Mouse (Mus musculus) heart, embryonic 14.5 days (tissue): Measurements from ENCODE around the gene Lrrc8d. TPM values are rescaled to one million over a fixed set of nuclear protein-coding genes. Genes with fewer than 3 reads are reported as not detected.

ENCODE experiments used
- ATAC-seq: fragments of 200-750 bp; cut with Nextera tagmentation; 2 replicates; pipeline ENCODE4 v1.8.0; 2017; ENCODE audit warnings: low read depth, moderate TSS enrichment; ENCODE audit not compliant: insufficient number of reproducible peaks, insufficient read depth, low FRiP score
- H3K27ac ChIP-seq, 2 experiments: fragments of 200-500 bp in 1 of 2; fragments of 300-500 bp in 1 of 2; sonication (generic) in 1 of 2; replicated peaks in 1 of 2; 2 replicates each; pipeline ENCODE4 v1.5.1; 2012 to 2014; ENCODE audit warnings: low read depth in 2 of 2, low read length in 2 of 2, control low read depth in 1 of 2, mild to moderate bottlenecking in 1 of 2, mixed read lengths in 1 of 2; ENCODE audit not compliant: control insufficient read depth in 1 of 2, insufficient read depth in 1 of 2
- H3K27me3 ChIP-seq: fragments of 300-500 bp; sonication (generic); 2 replicates; pipeline ENCODE4 v1.6.1; 2014; ENCODE audit warnings: mild to moderate bottlenecking, low read length, control low read depth; ENCODE audit not compliant: control insufficient read depth, insufficient read depth
- H3K36me3 ChIP-seq: fragments of 300-500 bp; sonication (generic); 2 replicates; pipeline ENCODE4 v1.6.1; 2014; ENCODE audit warnings: mild to moderate bottlenecking, control low read depth, low read length, mixed read lengths; ENCODE audit not compliant: control insufficient read depth, insufficient read depth
- H3K4me1 ChIP-seq, 2 experiments: fragments of 200-500 bp in 1 of 2; fragments of 300-500 bp in 1 of 2; sonication (generic) in 1 of 2; 2 replicates each; pipeline ENCODE4 v1.6.1; 2012 to 2014; ENCODE audit warnings: low read length in 2 of 2, control low read depth in 1 of 2, mixed read lengths in 1 of 2; ENCODE audit not compliant: control insufficient read depth in 2 of 2, insufficient read depth in 2 of 2
- H3K4me2 ChIP-seq: fragments of 300-500 bp; sonication (generic); 2 replicates; pipeline ENCODE4 v1.6.1; 2014; ENCODE audit warnings: mild to moderate bottlenecking, low read length
- H3K4me3 ChIP-seq, 2 experiments: fragments of 200-500 bp in 1 of 2; fragments of 300-500 bp in 1 of 2; sonication (generic) in 1 of 2; 2 replicates each; pipeline ENCODE4 v1.5.1; 2012 to 2014; ENCODE audit warnings: low read length in 2 of 2, mild to moderate bottlenecking in 2 of 2, control low read depth in 1 of 2, low read depth in 1 of 2, moderate library complexity in 1 of 2; ENCODE audit not compliant: control insufficient read depth in 1 of 2, insufficient read depth in 1 of 2
- H3K9ac ChIP-seq: fragments of 300-500 bp; sonication (generic); 2 replicates; pipeline ENCODE4 v1.6.1; 2014; ENCODE audit warnings: mild to moderate bottlenecking, low read length
- H3K9me3 ChIP-seq: fragments of 300-500 bp; sonication (generic); 2 replicates; pipeline ENCODE4 v1.6.1; 2016; ENCODE audit warnings: low read length, control low read depth; ENCODE audit not compliant: control insufficient read depth
- WGBS: fragments of 180-500 bp; shearing (Covaris S2); extraction: QIAGEN DNeasy Blood & Tissue Kit; methylation state at CpG from one replicate; pipeline ENCODE4 v1.1.7; 2014; 5-methylcytosine and 5-hydroxymethylcytosine counted together
- polyA plus RNA-seq: library from polyadenylated mRNA; unstranded; fragments of >200 nt; fragmentation: Nextera tagmentation; extraction: Ambion mirVana; gene quantifications from 2 replicates; pipeline ENCODE4 v1.2.1, GENCODE M21; 2014

The Lrrc8d gene
- polyA plus RNA-seq, 1 experiment from 2014 or later = 10.2 TPM

DNA sequence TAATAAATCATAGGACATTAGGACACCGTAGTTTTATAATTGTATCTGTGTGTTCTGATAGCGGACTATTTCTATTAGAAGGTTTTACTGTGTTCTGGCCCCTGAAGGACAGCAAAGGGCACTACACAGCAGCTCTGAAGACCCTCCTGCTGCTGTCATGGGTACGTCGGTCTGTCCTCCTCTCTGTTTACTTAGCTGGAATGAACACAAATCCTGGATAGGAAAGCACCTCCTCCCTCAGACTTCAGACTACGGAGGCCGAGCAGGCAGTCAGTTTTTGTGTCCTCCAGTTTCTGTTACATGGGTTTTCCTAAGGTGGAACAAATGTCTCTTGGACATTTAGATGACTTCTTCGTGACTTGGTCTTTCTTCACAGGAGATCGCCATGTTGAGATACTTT is 78.4 kb downstream of the Lrrc8d start:
- no peak for ATAC-seq
- no peak overlapping the region for H3K9ac ChIP-seq

GRCm38 (mm10) chr5:105778723-105779122 is 79.0 kb downstream of the Lrrc8d start:
- Histone ChIP-seq H3K4me1 (no peaks in the 10 kb centered on the region), H3K36me3 (no peaks in the 10 kb centered on the region), H3K4me3 (no peak overlapping the region), H3K9ac (no peak overlapping the region), H3K9me3 (no peaks in the 10 kb centered on the region), H3K27ac (no peak overlapping the region), H3K4me2 (no peak overlapping the region), H3K27me3 (no peaks in the 10 kb centered on the region)
- no peak for ATAC-seq
- WGBS = 76% methylated on average over 3 of the region's 3 CpGs

More for the DNA sequence above, 78.4 kb downstream of the Lrrc8d start:
- Histone ChIP-seq H3K9me3 (no peaks in the 10 kb centered on the region), H3K4me2 (no peak overlapping the region), H3K27me3 (no peaks in the 10 kb centered on the region), H3K36me3 (no peaks in the 10 kb centered on the region), H3K4me3 (no peak overlapping the region), H3K4me1 (no peaks in the 10 kb centered on the region), H3K27ac (no peak overlapping the region)
- 80% methylated on average over 8 of the region's 8 CpGs for WGBS

- H3K9me3 ChIP-seq = no peaks in the 10 kb centered on the region
- no peak overlapping the region for H3K9ac ChIP-seq
- ATAC-seq = no peak
- H3K36me3 ChIP-seq = no peaks in the 10 kb centered on the region
- 76% methylated on average over 5 of the region's 5 CpGs for WGBS
- no peaks in the 10 kb centered on the region for H3K4me1 ChIP-seq
- no peak overlapping the region for H3K27ac ChIP-seq
- H3K4me2 ChIP-seq = no peak overlapping the region
- H3K4me3 ChIP-seq = no peak overlapping the region
- H3K27me3 ChIP-seq = no peaks in the 10 kb centered on the region
These were observed 79.6 kb downstream of the Lrrc8d start for GRCm38 (mm10) chr5:105779331-105779730.

DNA sequence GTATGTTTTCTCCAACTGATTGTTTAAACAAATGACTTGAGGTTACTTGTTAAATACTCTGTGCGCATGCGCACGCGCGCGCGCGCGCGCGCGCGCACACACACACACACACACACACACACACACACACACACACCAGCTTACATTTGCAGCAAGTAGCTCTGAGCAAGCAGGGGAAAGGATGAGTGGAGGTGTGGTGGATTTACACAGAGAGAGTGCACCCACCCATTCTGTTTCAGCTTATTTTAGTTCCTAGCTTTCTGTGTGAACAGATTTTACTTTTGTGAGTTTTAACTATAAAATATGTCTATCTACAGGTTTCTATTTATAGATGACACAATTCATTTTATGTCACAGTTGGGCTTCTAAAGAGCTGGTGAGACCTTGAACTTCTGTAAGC is 84.1 kb downstream of the Lrrc8d start:
- Histone ChIP-seq H3K27ac (no peak overlapping the region), H3K4me1 (no peaks in the 10 kb centered on the region; a peak in 1 of 4 replicates), H3K4me3 (no peak overlapping the region), H3K9me3 (no peaks in the 10 kb centered on the region), H3K27me3 (peaks cover 4% of the 10 kb centered on the region; the same call in 1 of the 2 replicates), H3K9ac (no peak overlapping the region), H3K4me2 (no peak overlapping the region), H3K36me3 (no peaks in the 10 kb centered on the region)
- 98% methylated on average over 13 of the region's 13 CpGs for WGBS
- ATAC-seq = no peak

- Histone ChIP-seq H3K36me3 (no peaks in the 10 kb centered on the region), H3K4me1 (peaks cover 3 to 6% of the 10 kb centered on the region in 2 experiments), H3K4me3 (no peak overlapping the region), H3K9me3 (no peaks in the 10 kb centered on the region), H3K9ac (no peak overlapping the region), H3K27ac (no peak overlapping the region), H3K4me2 (no peak overlapping the region), H3K27me3 (peaks cover 4% of the 10 kb centered on the region; the same call in 1 of the 2 replicates)
- no peak for ATAC-seq
- 81% methylated on average over 10 of the region's 10 CpGs for WGBS
These were observed 85.0 kb downstream of the Lrrc8d start for GRCm38 (mm10) chr5:105784724-105785123.

GRCm38 (mm10) chr5:105787577-105787976 is 87.8 kb downstream of the Lrrc8d start:
- H3K4me2 ChIP-seq = no peak overlapping the region
- H3K9ac ChIP-seq = no peak overlapping the region
- peaks cover 4% of the 10 kb centered on the region; the same call in 1 of the 2 replicates for H3K27me3 ChIP-seq
- no peak overlapping the region for H3K4me3 ChIP-seq
- peaks cover 13 to 27% of the 10 kb centered on the region in 2 experiments for H3K4me1 ChIP-seq
- WGBS = 67% methylated on average over 10 of the region's 10 CpGs
- no peak overlapping the region for H3K27ac ChIP-seq
- H3K36me3 ChIP-seq = no peaks in the 10 kb centered on the region
- no peaks in the 10 kb centered on the region for H3K9me3 ChIP-seq
- no peak for ATAC-seq

GRCm38 (mm10) chr5:105789801-105790200 is 90.0 kb downstream of the Lrrc8d start:
- Histone ChIP-seq H3K27ac (no peak overlapping the region), H3K9ac (no peak overlapping the region), H3K4me3 (no peak overlapping the region), H3K27me3 (peaks cover 7% of the 10 kb centered on the region), H3K36me3 (no peaks in the 10 kb centered on the region), H3K4me2 (no peak overlapping the region), H3K9me3 (no peaks in the 10 kb centered on the region), H3K4me1 (peaks cover 20 to 35% of the 10 kb centered on the region in 2 experiments)
- no peak for ATAC-seq
- 45% methylated on average over 5 of the region's 5 CpGs for WGBS

GRCm38 (mm10) chr5:105792331-105792801 is 92.6 kb downstream of the Lrrc8d start:
- H3K9ac ChIP-seq = peak overlapping the region; percentile 54
- H3K9me3 ChIP-seq = no peaks in the 10 kb centered on the region
- 9% methylated on average over 8 of the region's 8 CpGs for WGBS
- peak overlapping the region; percentile 7 to 10; a peak in 3 of 4 replicates for H3K4me3 ChIP-seq
- H3K4me2 ChIP-seq = peak overlapping the region; percentile 61
- H3K4me1 ChIP-seq = peaks cover 20 to 35% of the 10 kb centered on the region in 2 experiments
- H3K27me3 ChIP-seq = peaks cover 11% of the 10 kb centered on the region
- no peaks in the 10 kb centered on the region for H3K36me3 ChIP-seq
- H3K27ac ChIP-seq = peak overlapping the region; percentile 43 to 78
- peak; percentile 29; the same call in 1 of the 2 replicates for ATAC-seq
